Comparison of ENCODE assay signal across 29 mouse cellular contexts in the genomic region with DNA sequence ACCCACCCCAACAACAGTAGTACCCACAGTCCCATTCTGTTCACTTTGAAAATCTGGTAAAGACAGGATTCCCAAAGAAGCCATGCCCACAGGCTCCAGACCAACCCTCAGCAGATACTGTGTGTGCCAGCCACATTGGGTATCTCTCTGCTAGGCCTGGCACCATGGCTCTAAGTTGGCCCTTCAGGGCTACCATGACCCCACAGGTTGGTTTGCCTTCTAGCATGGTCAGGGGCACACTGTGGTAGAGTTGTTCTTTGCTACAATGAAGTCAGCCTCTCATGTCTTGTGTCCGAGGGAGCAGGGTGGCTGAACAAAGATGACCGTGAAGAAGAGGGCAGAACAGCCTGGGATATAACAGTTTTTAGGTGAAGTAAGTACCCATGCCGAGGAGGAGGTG. TPM values are rescaled to one million over a fixed set of nuclear protein-coding genes. Genes with fewer than 3 reads are reported as not detected.
DNase-seq lines count a peak whose midpoint lies in the region; ATAC-seq and TF ChIP-seq lines count a peak whose summit lies in the region.
"Had no signal": no experiment of that assay in that cellular context is flagged by ENCODE, and none has a peak within 500 bp of the region (broad histone marks: within the 10 kb centered on the region; RNA-seq: fewer than 3 reads in every experiment).

No protein-coding gene starts in this region.

- no peak overlapping the region for H3K4me3 ChIP-seq in heart, embryonic 13.5 days
- no peak overlapping the region for H3K4me3 ChIP-seq in heart, embryonic 16.5 days (ENCODE audit: low read length)
- no peak overlapping the region for H3K4me3 ChIP-seq in myocyte
- H3K4me3 ChIP-seq: embryonic facial prominence, embryonic 12.5 days; embryonic facial prominence, embryonic 15.5 days; forebrain, embryonic 15.5 days; hindbrain, embryonic 10.5 days; hindbrain, embryonic 13.5 days; intestine, embryonic 15.5 days; kidney, embryonic 15.5 days had no signal

- H3K27me3 ChIP-seq in heart, embryonic 13.5 days (replicated peaks): no peaks in the 10 kb centered on the region
- no peaks in the 10 kb centered on the region for H3K27me3 ChIP-seq in heart, embryonic 16.5 days (ENCODE audit: control insufficient read depth, insufficient read depth, low read length)
- no peaks in the 10 kb centered on the region for H3K27me3 ChIP-seq in myocyte (ENCODE audit: control insufficient read depth, insufficient read depth, insufficient read length)

- no peak overlapping the region; the same call in 1 of the 2 replicates for H3K27ac ChIP-seq in heart, embryonic 13.5 days (replicated peaks)
- peak overlapping the region; percentile 94 for H3K27ac ChIP-seq in heart, embryonic 16.5 days (ENCODE audit: low read length)
- H3K27ac ChIP-seq: embryonic facial prominence, embryonic 12.5 days; embryonic facial prominence, embryonic 15.5 days; forebrain, embryonic 15.5 days; hindbrain, embryonic 10.5 days; hindbrain, embryonic 13.5 days; intestine, embryonic 15.5 days; kidney, embryonic 15.5 days had no signal

- peak overlapping the region; percentile 64 for H3K9ac ChIP-seq in heart, embryonic 13.5 days
- H3K9ac ChIP-seq in heart, embryonic 16.5 days (ENCODE audit: low read length): no peak overlapping the region
- H3K9ac ChIP-seq: embryonic facial prominence, embryonic 12.5 days; embryonic facial prominence, embryonic 15.5 days; forebrain, embryonic 15.5 days; hindbrain, embryonic 13.5 days; intestine, embryonic 15.5 days; kidney, embryonic 15.5 days had no signal

- H3K79me2 ChIP-seq in myocyte (ENCODE audit: control insufficient read depth, insufficient read depth): no peaks in the 10 kb centered on the region

- intact Hi-C loops in gastrocnemius, postnatal 14 days (cut with DNase I; ENCODE audit: low total_unique reads): no loop called here
- intact Hi-C loops in heart, postnatal 36 days (cut with DNase I): no loop called here

- peak; percentile 61 for TF ChIP-seq POLR2A in myocyte (IDR thresholded peaks at IDR 0.05; ENCODE audit: insufficient read length, low read depth)

- peaks cover 83% of the 10 kb centered on the region for H3K4me1 ChIP-seq in heart, embryonic 13.5 days
- H3K4me1 ChIP-seq in heart, embryonic 16.5 days (ENCODE audit: control insufficient read depth, insufficient read depth, low read length): peaks cover 63% of the 10 kb centered on the region
- H3K4me1 ChIP-seq: embryonic facial prominence, embryonic 12.5 days; embryonic facial prominence, embryonic 15.5 days; forebrain, embryonic 15.5 days; hindbrain, embryonic 13.5 days; intestine, embryonic 15.5 days; kidney, embryonic 15.5 days had no signal

- no peaks in the 10 kb centered on the region for H3K9me3 ChIP-seq in heart, embryonic 13.5 days
- no peaks in the 10 kb centered on the region for H3K9me3 ChIP-seq in heart, embryonic 16.5 days (replicated peaks; ENCODE audit: control insufficient read depth, low read length)
- H3K9me3 ChIP-seq: embryonic facial prominence, embryonic 12.5 days; embryonic facial prominence, embryonic 15.5 days; forebrain, embryonic 15.5 days; G1E; hindbrain, embryonic 10.5 days; hindbrain, embryonic 13.5 days; intestine, embryonic 15.5 days; kidney, embryonic 15.5 days had no signal

- peaks cover 51% of the 10 kb centered on the region for H3K36me3 ChIP-seq in heart, embryonic 13.5 days
- 0 out of 2 replicates have a peak, but pooled peaks cover 4% of the 10 kb centered on the region for H3K36me3 ChIP-seq in heart, embryonic 16.5 days (ENCODE audit: control insufficient read depth, insufficient read depth)
- H3K36me3 ChIP-seq in myocyte (ENCODE audit: control insufficient read depth, insufficient read depth): no peaks in the 10 kb centered on the region
- H3K36me3 ChIP-seq: embryonic facial prominence, embryonic 12.5 days; embryonic facial prominence, embryonic 15.5 days; forebrain, embryonic 15.5 days; G1E; hindbrain, embryonic 10.5 days; hindbrain, embryonic 13.5 days; intestine, embryonic 15.5 days; kidney, embryonic 15.5 days had no signal

- H3K4me2 ChIP-seq in heart, embryonic 13.5 days: no peak overlapping the region
- H3K4me2 ChIP-seq in heart, embryonic 16.5 days (ENCODE audit: low read depth, low read length): no peak overlapping the region
- H3K4me2 ChIP-seq in myocyte (ENCODE audit: low read depth): peak overlapping the region; percentile 24
- H3K4me2 ChIP-seq: embryonic facial prominence, embryonic 12.5 days; embryonic facial prominence, embryonic 15.5 days; forebrain, embryonic 15.5 days; hindbrain, embryonic 13.5 days; intestine, embryonic 15.5 days; kidney, embryonic 15.5 days had no signal

- ATAC-seq in heart, embryonic 13.5 days (ENCODE audit: extremely low read depth, insufficient number of reproducible peaks, low FRiP score, low TSS enrichment): no peak
- no peak for ATAC-seq in heart, embryonic 16.5 days (replicated peaks; ENCODE audit: extremely low read depth, insufficient read depth, low FRiP score)
- ATAC-seq: forebrain, embryonic 15.5 days; hindbrain, embryonic 16.5 days; intestine, embryonic 15.5 days; Patski had no signal

- DNase-seq in gastrocnemius, postnatal 10 days: peak; percentile 39
- DNase-seq in gastrocnemius, postnatal 14 days: no peak
- no peak for DNase-seq in heart, postnatal 36 days
- DNase-seq in heart, adult 8-10 months (ENCODE audit: low spot score): no peak
- DNase-seq in c-Kit-positive CD71-positive TER-119-positive erythroid progenitor cells, embryonic 14.5 days (ENCODE audit: low spot score): no peak
- DNase-seq: adrenal gland, postnatal 10 days; adrenal gland, postnatal 36 days; B cell, adult 2 months; cerebellum, adult 11 months; cerebellum, adult 2 months; cerebellum, adult 9-11 months; cerebellum, postnatal 25 days; gastrocnemius, postnatal 25 days; kidney, adult 11 months; kidney, adult 8-10 months had no signal

- 68% methylated on average over 3 of the region's 3 CpGs for WGBS in heart, embryonic 13.5 days
- WGBS in heart, embryonic 16.5 days: 76% methylated on average over 3 of the region's 3 CpGs

- H3ac ChIP-seq in myocyte (ENCODE audit: control insufficient read depth, insufficient read length): no peak overlapping the region

TF ChIP-seq in myocyte, 11 proteins besides CTCF, POLR2A, EP300 and RAD21:
- TF ChIP-seq POLR2AphosphoS2 (IDR thresholded peaks at IDR 0.05; ENCODE audit: insufficient read length, low read depth) (peak; percentile 88), E2F4 (IDR thresholded peaks at IDR 0.05; ENCODE audit: insufficient read depth) (no peak)

RNA-seq across cellular contexts. Expression of a gene that starts 59.8 kb away (rescaled TPM):
- total RNA-seq in gastrocnemius, postnatal 10 days (2021): under 1 TPM; 0.28 to 0.41 TPM
- under 1 TPM; 0.23 to 0.24 TPM for total RNA-seq in gastrocnemius, postnatal 14 days (2021)
- polyA plus RNA-seq in heart, embryonic 13.5 days (2015; fragmentation: Nextera tagmentation; extraction: Ambion mirVana): 0.32 and 0.38 TPM in 2 replicates
- total RNA-seq in heart, postnatal 36 days (2021): under 1 TPM in 1 of 2 experiments, not detected in 1; 0.08 TPM
- polyA plus RNA-seq in heart, embryonic 16.5 days (2015; fragmentation: Nextera tagmentation; extraction: Ambion mirVana): 0.84 and 2.1 TPM in 2 replicates
- under 1 TPM in 2 of 4 experiments, not detected in 2; 0.09 to 0.34 TPM for total RNA-seq in heart, adult 8-10 months (2022)
- polyA plus RNA-seq in myocyte (2012; fragmentation: generic; extraction: Trizol): 0.18 TPM
- total RNA-seq: gastrocnemius, postnatal 25 days; heart, postnatal 25 days had no signal
- polyA plus RNA-seq: G1E had no signal
